Mouse (Mus musculus): ENCODE measurements at regions not wholly inside any gene's neighbourhood (a gene's known extent, or its start where the extent isn't known, plus 50 kb on each side); places are given as distances from the start of the nearest gene placed in this dataset.

DNA sequence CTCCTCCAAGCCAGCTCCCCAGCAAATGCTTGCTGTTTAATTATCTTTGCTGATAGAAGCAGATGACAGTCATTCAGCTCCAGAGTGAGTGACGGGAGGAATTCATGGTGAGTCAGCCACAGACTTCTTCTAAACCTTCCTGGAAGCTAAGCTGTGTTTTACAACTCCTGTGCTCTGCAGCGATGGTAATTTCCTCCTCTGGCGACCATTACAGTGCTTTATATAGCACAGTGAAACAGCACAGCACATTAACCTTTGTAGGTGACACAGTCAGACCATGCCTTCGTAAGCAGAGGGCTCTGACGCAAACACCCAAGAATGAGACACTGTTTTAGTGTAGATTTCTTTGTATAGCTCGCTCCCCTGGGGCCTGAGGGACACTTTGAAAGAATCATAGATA is 83.3 kb downstream of the Scp2d1 start:
- no peak for TF ChIP-seq TBP (conservative IDR thresholded peaks at IDR 0.05; ENCODE audit: low read depth, low read length)
- TF ChIP-seq USF1 (IDR thresholded peaks at IDR 0.05; ENCODE audit: low read depth, low read length), result no peak
- TF ChIP-seq RCOR1 (conservative IDR thresholded peaks at IDR 0.05; ENCODE audit: low read depth, low read length), result no peak

Measured in CH12.LX (cell line).